Mouse (Mus musculus) A20 (cell line): ENCODE measurements around the gene Gon4l.
"Not testable (repeated sequence)": the region's sequence is repeated elsewhere in the genome, so short reads cannot be mapped to it uniquely, and the experiment has no call there.

Source experiments
- DNase-seq: peaks from one replicate; pipeline ENCODE4 v3.0.0-alpha.2; 2011; ENCODE audit warnings: low read depth, low spot score

Gene Gon4l

DNA sequence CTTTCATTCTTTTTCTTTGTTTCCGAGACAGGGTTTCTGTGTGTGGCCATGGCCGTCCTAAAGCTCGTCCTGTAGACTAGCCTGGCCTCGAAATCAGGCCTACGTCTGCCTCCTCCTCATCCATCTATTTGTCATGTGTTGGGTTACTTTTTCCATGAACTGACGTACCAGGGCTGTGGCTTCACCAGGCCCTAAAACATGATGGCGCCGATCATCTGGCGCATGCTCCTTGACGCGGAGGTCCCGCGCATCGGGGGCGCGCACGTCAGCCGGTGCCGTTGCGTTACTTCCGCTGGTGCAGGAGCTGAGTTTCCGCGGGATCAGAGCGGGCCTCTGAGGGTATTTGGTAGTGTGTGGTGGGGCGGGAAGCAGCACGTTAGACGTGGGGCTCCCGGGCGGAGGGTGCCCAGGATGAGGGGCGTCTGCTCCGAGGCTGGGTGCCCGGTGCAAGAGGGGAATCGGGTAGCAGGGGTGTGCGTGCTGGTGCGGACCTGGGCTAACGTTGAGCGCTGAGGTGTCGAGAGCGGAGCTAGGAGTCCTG lies at the start of gene Gon4l:
Gene Gon4l (plus strand): TSS at position 281 of the 541 bp plus-strand sequence.
- peak; percentile 8 for DNase-seq

DNA sequence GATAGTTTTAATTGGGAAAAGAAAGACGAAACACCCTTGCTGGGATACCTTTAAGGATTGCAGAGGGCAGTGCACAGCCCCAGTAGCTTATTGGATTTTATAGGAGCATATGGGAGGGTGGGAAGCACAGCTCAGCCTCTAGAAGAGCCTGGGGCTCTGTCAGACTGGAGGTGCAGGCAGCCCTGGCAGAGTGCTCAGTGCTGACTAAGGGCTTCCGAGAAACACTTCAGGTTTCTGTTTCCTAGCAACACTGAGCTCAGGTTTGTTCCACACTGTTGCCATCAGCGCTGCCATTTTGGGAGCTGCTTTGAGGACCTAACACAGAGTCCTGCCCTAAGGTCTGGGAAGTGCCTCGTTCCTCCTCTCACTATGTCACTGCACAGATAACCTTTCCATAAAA lies 48.7 kb upstream of the Gon4l start:
- DNase-seq: not testable (repeated sequence)

- not testable (repeated sequence) for DNase-seq
Observed at GRCm38 (mm10) chr3:88786805-88787204, 48.2 kb upstream of the Gon4l start.

DNA sequence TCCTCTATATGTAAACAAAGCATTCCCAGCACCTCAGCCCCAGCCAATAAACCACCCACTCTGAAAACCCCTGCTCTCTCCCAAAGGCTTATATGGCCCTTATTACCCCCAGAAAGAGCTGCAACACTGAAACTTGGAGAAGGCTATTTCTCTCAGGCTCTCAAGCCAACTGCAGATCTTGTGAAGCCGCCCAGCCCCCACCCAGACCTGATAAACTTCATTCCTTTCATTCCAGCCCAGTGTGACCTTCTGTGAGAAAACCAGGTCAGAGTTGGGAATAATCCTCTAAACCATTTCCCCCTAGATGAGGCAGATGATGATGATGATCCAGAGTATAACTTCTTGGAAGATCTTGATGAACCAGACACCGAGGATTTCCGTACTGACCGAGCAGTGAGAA lies 47.0 kb upstream of the Gon4l start:
- DNase-seq: not testable (repeated sequence)

DNA sequence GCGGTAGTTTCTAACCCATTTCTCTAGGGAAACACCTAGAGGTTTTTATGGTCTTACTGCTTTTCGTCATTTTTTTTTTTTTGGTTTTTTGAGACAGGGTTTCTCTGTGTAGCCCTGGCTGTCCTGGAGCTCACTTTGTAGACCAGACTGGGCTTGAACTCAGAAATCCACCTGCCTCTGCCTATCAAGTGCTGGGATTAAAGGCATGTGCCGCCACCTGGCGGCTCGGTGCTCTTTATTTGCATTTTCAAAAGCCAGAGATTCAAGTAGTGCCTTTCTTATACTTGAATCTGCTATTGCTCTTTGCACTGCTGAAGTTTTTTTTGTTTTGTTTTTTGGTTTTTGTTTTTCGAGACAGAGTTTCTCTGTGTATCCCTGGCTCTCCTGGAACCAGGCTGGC lies 37.5 kb upstream of the Gon4l start:
- not testable (repeated sequence) for DNase-seq

GRCm38 (mm10) chr3:88803910-88804540 lies 31.0 kb upstream of the Gon4l start:
- DNase-seq: no peak

GRCm38 (mm10) chr3:88825710-88826109 lies 9.3 kb upstream of the Gon4l start:
- DNase-seq: no peak

GRCm38 (mm10) chr3:88827231-88827630 lies 7.8 kb upstream of the Gon4l start:
- no peak for DNase-seq

DNA sequence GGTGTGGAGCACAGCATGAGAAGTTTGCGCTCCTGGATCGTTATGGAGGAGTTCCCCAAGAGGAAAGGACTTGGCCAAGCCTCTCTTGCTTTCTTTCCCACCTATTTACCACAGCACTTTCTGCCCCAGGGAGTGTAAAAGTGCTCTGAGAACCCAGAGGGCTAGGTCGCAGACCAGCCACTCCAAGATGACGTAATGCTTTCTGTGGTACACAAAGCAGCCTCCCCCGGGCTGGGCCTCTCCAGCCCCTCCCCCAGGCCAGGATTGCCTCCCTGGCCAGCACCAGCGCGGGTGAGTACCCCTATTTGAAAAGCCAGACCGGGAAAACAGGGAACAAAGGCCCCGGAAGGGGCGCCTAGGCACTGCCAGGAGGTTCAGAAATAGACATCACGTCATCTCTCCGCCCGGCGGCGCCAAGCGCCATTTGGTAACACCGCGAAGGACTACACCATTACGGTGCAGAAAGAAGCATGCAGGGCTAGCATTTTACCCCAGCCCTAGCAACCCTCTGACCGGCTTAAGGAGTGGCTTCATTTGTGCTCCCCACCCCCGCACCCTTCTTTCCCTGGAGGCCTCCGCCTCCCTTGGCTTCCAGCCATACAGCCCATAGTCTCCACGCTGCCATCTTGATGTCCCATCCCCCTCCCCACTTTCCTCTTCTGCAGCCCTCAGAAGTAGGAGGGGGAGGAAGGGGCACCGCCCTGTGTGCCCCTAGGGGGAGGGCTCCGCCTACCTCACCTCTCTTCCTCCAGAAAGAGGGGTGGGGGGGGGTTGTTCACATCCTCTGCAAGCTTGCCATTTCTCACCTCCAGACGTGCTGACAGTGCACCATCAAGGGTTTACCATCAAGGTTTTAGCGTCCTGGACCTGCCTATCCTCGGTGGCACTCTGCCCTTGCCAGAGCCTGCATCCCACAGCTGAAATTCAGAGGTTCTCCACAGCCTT lies 3.6 kb upstream of the Gon4l start:
- not testable (repeated sequence) for DNase-seq

DNA sequence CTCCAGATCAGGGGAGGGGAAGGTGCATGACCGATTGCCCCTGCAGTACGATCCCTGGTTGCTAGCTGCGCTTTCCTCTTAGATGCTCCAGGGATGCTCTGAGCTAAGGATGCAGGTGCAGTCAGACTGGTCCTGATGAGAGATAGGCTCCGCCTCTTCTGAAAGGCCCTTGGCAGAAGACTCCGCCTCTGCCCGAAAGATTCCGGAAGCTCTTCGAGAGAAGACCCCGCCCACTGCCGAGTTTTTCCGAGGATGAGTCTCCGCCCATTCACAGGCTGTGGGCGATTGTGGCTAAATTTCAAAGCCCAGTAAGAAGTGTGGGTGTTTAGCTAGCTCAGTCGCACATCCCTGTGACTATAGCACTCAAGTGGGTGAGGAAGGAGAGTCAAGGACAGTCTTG lies 2.6 kb upstream of the Gon4l start:
- not testable (repeated sequence) for DNase-seq

GRCm38 (mm10) chr3:88849172-88849571 lies 14.1 kb downstream of the Gon4l start:
- DNase-seq: no peak

GRCm38 (mm10) chr3:88855837-88856236 lies 20.8 kb downstream of the Gon4l start:
- DNase-seq: no peak

GRCm38 (mm10) chr3:88862129-88862528 lies 27.1 kb downstream of the Gon4l start:
- DNase-seq: peak; percentile 1

DNA sequence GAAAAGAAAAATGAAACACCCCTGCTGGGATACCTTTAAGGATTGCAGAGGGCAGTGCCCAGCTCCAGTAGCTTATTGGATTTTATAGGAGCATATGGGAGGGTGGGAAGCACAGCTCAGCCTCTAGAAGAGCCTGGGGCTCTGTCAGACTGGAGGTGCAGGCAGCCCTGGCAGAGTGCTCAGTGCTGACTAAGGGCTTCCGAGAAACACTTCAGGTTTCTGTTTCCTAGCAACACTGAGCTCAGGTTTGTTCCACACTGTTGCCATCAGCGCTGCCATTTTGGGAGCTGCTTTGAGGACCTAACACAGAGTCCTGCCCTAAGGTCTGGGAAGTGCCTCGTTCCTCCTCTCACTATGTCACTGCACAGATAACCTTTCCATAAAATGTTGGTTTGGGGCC lies 31.7 kb downstream of the Gon4l start:
- not testable (repeated sequence) for DNase-seq

DNA sequence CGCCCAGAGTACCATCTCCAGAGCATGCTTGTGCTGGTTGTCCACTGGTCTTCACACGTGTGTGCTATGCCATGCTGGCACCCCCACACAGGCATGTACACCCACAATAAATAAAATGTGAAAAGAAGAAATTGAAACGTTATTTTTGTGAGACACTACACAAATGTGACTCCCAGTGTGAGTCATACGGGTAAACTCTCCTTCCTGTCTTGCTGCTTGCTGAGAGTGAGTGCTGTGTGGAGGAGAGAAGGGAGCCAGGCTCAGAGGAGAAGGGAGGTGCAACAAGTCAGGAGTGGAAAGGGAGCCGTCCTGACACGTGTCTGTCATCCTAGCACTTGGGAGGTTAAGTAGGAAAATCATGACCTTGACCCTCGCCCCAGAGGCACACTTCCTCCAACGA lies 32.1 kb downstream of the Gon4l start:
- not testable (repeated sequence) for DNase-seq

- not testable (repeated sequence) for DNase-seq
Observed at GRCm38 (mm10) chr3:88868449-88868848, 33.4 kb downstream of the Gon4l start.

DNA sequence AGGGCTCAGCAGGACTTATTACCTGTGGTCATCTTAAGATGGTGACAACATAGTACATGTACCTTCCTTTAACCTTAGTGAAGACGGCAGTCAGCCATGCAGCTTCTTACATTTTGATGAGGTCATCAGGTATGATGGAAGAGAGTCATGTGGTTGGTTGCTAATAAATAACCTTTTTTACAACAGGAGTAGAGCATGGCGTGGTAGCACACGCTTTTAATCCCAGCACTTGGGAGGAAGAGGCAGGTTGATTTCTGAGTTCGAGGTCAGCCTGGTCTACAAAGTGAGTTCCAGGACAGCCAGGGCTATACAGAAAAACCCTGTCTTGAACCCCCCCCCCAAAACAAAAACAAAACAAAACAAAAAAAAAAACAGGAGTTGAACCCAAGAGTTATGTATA lies 47.5 kb downstream of the Gon4l start:
- not testable (repeated sequence) for DNase-seq

DNA sequence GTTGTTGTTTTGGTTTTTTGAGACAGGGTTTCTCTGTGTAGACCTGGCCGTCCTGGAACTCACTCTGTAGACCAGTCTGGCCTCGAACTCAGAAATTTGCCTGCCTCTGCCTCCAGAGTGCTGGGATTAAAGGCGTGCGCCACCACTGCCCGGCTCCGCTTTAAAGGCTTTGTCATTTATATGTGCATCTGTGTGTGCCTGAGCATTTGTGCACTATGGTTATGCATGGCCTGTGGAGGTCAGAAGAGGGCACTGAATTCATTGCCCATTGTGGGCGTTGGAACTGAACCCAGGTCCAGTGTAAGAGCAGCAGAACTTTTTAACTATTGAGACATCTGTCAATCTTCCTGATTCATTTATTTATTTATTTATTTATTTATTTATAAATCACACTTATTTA lies 58.0 kb downstream of the Gon4l start:
- DNase-seq: not testable (repeated sequence)

DNA sequence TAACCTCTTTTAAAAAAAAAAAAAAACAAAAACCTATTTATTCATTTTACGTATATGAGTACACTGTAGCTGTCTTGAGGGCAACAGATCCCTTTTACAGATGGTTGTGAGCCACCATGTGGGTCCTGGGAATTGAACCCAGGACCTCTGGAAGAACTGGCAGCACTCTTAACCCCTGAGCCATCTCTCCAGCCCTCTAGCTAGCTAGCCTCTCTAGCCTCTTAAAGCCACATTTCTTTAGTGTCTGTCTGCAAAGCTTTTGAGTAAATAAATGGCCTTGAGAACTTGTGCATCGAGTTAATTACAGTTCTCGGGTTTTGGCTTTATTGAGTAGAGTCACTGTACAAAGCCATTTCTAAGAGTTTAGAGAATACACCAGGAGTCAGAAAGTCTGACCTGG lies 69.8 kb downstream of the Gon4l start:
- no peak for DNase-seq

GRCm38 (mm10) chr3:88905209-88905608 lies 70.2 kb downstream of the Gon4l start:
- no peak for DNase-seq

GRCm38 (mm10) chr3:88905741-88906140 lies 70.7 kb downstream of the Gon4l start:
- DNase-seq: no peak

- no peak for DNase-seq
Observed at GRCm38 (mm10) chr3:88906393-88907159, 71.5 kb downstream of the Gon4l start.
